Mouse (Mus musculus): ENCODE measurements around the gene Sohlh2.
"Not testable (repeated sequence)": the region's sequence is repeated elsewhere in the genome, so short reads cannot be mapped to it uniquely, and the experiment has no call there.

Gene Sohlh2

DNA sequence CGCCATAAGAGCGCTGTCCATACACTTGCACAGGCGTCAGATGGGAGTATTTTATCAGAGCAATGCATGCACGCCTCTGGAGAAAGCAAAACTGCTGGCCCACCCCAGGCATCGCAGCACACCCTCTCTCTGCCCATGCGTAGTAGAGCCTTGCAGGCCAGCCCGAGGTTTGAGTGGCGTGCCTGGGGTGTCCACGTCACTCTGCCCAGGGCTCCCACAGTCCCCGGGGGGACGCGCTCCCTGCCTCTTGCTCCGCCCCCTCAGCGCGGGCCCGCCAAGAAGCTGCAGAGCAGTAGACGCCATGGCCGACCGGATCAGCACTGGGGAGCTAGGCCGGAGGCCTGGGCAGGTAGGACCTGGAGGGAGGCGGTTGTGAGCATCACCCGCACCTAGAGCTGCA is at the start of gene Sohlh2:
Gene Sohlh2, plus strand, starts transcription at position 263 of the 400 bp plus-strand sequence.
- DNase-seq: no peak

DNA sequence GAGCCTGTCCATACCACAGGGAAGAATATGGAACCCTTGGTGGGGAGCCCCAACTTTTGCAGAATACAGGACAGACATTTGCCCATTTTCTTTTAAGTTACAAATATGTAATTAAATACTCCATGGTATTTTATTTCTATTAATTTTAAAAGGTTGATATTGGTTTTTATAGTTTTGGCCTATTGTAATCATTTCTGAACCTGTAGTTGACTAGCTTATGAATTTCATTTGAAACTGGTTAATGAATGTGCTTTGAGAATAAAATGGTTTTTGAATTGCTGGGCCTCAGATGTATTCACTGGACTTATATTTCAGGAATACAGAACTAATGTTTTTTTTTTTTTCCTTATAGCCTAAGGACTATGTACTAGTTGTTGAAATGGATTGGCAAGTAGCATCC is 44.8 kb upstream of the Sohlh2 start, which contains the start of gene Ccdc169:
Gene Ccdc169, plus strand, starts transcription at position 301 of the 400 bp plus-strand sequence.
- no peak for DNase-seq

DNA sequence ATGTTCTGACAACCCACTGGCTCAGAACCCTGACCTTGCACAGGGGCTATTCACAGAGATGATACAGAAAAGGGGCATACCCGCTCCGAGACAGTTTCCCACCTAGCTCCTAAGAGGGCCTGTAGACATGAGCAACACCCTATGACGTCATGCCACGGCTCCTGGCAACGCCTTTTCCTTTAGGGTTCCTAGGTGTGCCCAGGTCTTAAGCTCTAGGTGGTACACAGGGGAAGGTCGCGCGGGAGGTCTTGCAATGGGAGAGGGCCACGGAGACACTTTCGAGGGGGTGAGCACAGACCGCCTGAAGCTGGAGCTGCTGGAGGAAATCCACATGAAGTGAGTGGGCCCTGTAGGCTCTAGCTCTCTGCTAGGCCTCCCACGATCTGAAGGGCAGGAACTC is 42.0 kb upstream of the Sohlh2 start:
- DNase-seq: no peak

DNA sequence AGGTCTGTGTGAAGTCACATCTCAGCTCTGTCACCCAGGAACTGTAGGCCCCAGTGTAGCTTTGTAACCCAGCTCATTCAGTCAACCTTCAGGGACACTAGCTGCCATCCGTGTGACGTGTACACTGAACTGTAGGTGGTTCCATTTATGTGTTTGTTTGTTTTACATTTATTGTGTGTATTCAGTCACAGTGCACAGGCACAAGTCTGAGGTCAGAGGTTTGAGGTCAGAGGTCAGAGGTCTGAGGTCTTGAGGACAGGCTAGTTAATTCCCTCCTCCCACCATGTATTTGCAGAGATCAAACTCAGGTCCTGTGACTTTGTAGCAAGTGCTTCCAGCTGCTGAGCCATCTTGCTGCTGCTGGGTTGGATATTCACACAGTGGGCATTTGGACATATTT is 40.4 kb upstream of the Sohlh2 start:
- DNase-seq: no peak

DNA sequence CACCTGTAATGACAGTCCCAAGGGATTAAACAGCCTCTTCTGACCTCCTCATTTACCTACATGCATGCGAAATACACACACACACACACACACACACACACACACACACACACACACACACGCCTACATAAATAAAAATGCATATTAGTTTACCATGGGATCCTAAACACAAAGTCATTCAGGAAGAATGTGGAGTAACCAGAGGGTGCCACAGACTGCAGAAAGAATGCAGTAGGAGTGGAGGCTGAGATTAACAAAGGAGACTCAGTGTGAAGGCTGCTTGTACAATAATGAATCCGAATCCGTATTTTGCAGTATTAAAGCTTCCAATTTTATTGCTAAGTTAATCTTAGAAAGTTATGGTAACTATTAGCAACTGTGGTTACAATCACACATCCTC is 36.9 kb upstream of the Sohlh2 start:
- no peak for DNase-seq

DNA sequence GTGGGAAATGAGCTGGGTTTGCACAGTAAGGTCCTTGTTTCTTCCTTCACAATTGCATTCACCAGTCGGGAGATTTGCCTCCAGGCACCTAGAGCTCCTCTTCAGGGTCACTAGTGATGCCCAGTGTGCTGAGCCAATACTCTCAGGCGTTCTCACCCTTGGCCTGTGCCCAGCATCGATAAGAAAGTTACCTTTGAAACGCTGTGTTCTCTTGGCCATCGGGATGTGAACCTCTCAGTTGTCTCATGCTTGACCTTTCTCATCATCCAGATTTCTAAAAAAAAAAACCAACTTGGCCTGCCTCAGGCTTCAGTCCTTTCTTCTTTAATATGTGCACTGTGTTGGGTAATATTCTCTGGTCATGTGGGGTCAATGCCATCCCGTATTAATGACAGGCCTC is 35.4 kb upstream of the Sohlh2 start:
- no peak for DNase-seq

DNA sequence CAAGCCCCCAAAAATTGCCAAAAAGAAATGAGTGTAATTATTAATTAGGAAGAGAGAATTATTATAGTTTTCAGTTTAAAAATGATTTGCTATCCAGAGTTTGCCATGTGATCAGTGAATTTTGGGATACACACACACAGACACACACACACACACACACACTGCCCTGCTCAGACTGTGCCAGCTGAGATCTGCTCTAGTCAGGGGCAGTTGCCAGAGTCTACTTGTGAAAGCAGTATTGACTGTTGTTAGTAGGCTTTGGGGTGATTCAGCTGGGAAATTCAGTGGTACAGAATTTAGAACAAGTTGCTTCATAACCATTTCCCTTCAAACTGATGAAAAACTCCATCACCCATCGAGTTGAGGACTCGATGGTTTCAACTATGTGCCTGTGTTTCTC is 34.7 kb upstream of the Sohlh2 start:
- no peak for DNase-seq

DNA sequence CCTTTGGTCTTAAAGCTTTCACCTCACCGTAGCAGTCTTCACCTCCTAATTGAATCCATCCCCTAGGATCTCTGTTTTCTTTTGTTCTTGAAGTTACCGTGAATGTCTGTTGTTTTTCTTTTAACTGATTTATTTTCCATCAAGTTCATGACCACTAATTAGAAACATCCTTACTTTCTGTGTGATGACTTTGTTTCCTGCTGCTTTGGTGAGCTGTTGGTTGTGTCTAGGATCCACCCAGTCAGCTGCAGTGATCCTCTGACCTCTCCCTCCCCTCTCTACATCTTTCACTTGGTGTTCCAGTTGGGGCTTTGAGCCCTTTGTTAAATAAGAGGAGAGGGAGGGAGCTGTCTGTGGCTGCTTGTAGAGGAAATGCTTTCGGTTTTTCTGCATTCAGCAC is 33.7 kb upstream of the Sohlh2 start:
- no peak for DNase-seq

DNA sequence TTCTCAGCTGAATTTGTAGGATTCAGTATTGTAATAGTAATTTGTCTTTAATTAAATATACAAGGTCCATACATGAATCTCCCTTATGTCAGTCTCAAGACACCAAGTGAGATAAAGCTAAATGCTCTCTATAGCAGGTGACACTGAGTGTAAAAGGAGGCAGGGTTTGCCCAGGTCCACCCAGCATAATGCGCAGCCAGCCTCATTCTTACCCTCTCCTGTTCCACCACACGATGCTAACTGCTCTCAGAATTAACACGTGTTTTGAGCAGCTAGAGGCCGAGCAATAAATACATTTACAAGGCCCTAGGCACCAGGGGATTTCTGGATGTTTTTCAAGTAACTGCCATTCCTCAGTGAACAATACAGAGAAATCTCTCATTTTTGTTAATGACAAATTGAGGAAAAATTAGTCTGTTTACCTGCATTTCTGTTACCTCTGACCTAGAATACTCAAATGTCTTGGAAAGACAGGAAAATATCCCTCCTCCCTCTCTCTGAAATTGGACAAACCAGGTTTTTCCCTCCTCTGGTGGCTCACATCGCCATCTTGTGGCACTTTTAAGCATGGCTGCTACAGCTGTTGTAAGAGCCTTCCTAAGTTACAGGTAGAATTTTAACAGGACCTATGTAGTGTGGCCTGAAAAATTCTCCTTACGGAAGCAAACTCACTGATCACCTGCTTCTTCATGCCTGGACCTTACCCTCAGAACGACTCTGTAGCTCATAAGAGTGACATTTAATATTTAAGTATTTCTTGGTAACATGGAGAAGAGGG is 30.0 kb upstream of the Sohlh2 start:
- DNase-seq: peak; percentile 13

DNA sequence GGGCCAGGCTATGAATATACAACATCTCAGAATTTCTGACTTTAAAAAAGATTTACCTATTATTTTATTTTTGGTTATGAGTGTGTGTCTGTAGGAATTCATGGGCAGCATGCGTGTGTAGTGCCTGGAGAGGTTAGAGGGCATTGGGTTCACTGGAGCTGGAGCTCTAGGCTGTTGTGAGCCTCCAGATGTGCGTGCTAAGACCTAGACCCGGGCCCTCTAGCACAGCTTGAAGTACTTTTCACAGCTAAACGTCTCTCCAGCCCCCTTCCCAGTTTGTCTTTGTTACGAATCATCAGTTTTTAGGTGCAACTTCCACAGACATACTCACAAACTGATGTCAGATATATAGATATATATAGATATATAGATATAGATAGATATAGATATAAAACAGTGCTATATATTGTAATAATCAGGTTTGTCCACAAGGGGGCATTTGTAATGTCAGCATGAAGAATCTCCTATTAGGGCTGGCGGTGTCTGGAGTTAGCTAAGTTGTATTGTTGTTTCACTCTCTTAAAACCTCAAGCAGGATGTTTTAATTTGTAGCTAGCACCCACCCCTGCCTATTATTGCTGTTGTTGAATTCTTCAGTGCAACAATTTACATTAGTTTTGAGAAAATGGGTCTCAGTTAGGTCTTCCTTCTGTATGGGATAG is 29.0 kb upstream of the Sohlh2 start:
- no peak for DNase-seq

DNA sequence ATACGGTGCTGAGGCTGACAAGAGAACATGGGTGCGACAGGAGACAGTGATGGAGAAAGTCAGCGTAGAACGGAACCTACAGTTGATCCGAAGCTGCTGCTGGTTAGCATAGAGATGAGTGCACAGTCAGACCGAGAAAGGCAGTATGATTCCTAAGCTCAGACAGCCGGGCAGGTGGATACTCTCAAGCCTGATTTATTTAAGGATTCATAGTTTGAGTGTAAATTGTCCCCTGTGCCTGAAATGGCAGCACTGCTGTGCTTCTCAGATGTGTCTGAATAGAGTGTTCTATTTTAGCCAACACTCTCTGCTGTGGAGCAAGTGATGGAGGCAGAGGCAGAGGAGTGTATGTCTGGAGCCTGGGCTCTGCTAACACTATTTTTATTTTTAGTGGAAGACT is 27.7 kb upstream of the Sohlh2 start:
- no peak for DNase-seq

DNA sequence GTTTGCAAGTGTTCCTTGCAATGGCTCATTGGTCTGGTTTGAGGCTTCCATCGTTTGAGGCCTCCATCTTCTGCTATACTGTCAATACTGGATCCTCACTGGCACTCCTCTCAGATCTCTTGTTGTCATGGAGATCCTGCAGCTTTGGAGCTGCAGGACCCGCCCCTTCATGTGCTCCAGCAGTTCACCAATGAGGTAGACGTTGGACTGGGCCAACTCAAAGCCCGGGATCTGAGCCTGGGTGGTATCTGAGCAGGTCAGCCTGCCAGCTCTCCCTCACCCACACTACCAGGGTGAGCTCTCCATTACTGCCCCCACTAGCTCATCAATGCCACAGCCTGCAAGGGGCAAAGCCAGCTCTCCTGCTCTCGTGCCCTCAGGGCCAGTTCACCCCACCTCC is 24.4 kb upstream of the Sohlh2 start:
- DNase-seq: no peak

DNA sequence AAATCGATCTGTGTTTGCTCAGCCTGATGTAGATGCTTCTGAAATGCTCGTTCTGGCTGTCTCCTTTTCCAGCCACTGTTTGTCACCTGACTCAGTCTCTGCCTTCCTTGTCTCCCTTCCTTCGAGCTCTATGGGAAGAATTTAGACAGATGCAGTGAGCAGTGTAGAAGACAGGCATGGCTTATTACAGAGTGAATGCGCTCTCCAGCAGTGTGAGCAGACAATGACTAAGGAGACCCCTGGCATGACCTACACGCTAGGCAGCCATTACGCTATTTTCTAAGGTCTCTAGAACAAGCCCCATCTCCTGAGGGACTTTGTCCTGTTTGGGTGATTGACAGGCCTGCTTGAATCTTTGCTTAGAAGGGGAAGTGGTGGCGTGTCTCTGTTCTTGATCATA is 20.7 kb upstream of the Sohlh2 start:
- no peak for DNase-seq

DNA sequence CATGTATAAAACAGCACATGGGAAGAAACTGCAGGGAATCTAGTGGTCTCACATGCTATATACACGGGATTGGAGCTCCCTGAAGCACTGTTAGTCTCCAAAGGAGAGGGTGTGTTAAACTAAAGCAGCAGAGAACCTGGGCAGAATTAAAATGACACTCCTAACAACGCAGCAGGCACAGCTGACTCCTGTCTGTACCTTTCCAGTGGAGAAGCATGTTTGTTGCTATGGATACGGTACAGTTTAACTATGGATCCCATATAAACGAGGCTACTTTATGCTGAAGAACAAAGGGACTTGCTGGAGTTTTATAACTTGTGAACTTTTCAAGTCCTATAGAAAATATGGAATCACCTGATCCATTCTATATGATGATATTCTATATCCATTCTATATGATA is 18.3 kb upstream of the Sohlh2 start:
- no peak for DNase-seq

DNA sequence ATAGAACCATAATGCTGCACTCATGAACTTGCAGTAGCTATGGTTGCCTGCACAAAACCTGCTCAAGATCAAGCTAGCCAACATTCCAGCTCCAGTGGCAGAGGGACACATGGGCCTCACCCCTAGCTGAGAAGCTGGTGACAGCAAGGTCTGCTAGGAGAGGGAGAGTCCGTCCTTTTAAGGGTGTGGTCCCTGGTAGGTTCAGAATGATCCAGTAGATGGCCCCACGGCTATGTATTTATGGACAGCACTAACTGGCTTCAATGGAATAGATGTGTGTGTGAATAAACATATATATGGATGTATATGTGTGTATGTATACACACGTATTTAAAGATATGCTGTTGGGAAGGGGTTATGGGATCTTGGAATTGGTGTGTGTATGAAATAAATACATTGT is 9.3 kb upstream of the Sohlh2 start:
- DNase-seq: no peak

DNA sequence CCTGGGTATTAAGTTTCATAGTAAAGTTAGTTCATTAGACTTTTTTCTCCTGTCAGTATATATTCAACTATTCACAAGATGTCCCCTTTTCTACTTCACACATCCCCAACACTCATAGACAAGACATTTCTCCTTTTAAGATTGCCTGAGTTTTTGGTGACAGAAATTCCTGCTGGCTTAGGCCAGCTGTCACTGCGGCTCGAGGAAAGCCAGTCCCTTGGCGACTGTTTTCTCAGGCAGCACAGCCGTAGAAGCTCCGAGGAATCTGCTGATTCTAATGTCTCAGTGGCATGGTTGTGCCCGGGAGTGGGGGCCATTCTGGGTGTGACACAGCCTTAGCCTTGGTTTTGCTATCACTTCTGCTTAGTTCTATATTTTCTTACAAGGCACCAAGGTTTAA is 4.6 kb upstream of the Sohlh2 start:
- no peak for DNase-seq

DNA sequence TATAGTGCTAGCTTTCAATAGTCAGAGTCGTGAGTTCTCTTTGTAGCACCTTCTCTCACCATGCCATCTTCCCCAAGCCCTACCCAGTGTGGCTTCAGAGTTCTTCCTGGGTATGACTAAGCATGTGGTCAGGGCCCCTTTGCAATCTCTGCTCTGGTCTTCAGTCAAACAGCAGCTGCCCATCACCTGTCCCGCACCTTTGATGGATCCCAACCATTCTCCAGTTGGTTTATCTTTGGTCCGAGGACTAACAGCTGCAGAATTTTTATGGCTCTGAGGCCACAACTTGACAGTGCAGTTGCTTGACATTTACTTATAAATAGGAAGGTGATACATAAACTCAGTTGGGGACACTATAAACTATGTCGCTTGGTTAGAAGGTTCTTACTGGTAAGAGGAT is 9.8 kb downstream of the Sohlh2 start:
- no peak for DNase-seq

DNA sequence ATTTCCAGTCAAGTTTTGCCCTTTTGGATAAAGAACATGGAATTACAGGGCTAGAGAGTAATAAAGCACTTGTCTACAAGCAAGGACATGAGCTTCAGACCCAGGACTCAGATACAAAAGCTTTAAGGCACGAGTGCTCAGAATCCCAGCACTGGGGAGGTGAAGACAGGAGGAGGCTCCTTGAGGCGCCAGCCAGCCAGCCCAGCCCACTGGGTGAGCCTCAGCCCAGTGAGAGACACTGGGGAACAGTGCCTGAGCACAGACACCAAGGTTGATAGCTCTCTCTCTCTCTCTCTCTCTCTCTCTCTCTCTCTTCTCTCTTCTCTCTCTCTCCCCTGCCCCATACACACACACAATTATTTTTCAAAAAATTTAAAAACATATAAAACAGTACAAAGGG is 11.5 kb downstream of the Sohlh2 start:
- DNase-seq: no peak

DNA sequence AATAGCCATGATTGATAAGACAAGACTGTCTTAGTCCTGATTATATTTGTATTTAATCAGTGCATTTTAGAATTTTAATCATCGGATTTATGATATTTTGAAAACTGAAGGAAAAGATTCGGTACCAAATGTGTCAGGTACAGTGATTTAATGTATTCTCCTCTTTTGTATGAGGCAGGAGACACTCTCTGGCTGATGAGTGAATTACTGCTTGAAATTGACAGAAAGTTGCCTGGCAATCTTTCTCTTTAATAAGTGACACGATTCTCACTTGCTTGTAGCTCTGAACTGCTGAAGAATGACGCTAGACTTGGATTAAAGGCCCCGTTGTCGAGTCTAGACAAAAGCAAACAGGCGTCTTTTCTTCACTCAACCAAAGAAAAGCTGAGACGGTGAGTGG is 13.0 kb downstream of the Sohlh2 start:
- DNase-seq: no peak

DNA sequence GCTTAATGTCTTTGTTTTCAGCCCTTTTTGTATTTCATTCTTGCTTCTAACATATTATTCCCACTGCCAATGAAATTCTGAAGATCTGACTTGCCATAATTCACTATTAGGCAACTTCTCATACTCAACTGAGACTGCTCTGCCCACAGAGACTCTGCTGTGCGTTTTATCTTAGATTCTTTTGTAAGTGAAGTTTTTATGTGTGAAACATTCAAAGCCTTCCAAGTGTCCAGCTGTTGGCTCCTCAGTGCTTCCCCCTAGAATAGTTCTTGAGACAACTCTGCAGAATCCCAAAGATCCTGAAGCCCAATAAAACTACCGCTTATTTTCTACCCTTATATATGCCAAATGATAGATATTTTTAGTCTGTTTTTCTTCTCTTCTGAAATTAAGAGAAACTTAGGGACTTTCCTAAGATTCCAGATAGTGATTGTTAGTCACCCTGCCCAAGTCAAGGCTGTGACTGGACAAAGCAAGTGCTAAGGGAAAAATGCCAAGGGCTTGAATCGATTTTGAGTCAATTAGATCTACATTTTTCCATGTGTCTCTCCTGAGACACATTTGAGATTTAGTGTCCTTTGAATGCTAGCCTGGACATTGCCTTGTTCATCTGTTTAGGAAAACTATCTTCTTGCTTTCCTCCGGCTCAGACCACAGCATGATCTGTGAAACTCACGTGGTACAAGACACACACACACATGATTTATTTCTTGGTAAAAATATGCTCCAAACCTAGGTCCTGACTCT is 13.9 kb downstream of the Sohlh2 start:
- no peak for DNase-seq

DNA sequence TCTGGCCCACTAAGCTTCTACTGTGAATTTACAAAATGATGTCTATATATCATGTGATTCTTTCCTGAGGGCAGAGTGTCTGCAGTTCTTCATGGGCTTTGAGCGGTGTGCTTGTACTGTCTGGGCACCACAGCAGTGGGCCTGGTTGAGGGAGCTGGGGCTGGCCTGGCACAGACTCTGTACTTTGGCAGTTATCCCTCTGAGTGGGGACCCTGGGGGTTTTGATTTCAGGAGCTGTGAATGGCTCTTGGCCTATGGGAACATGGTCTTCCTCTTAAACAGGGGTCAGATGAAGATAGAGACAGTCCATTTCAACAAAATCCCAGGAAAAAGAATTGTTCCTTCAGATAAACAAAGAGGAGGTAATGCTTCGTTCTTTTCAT is 14.5 kb downstream of the Sohlh2 start:
- no peak for DNase-seq

DNA sequence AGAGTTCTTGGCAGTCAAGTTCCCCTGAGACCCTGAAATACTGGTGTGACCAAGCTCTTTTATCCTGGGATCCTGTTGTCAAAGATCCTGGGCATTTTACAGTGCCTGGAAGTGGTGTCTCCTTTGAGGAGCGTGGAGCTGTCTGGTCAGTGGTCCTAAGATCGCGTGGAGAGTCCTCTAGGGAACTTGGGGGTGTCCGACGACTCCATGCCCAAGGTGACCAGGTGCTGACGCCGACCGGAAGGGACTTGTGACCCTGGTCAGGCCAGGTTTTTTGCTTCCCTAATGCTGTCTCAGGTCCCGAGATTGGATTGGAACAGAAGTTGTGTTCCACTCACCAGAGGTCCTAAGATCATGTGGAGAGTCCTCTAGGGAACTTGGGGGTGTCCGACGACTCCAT is 21.8 kb downstream of the Sohlh2 start:
- not testable (repeated sequence) for DNase-seq

DNA sequence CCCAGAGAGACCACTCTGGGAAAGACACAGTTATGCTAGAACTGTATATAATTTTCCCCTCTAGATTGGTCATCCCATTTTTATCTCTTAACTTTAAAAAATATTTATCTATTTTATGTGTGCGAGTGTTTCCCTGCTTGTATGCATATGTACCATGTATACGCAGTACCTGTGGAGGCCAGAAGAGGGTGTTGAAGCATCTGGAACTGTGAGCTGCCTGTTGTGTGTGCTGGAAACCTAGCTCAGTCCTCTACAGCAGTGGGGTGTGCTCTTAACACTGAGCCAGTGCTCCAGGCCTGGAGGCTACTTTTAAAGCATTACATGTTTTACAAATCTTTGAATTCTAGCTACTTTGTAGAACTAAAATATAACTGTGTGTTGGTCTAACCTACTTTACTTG is 24.6 kb downstream of the Sohlh2 start:
- no peak for DNase-seq

DNA sequence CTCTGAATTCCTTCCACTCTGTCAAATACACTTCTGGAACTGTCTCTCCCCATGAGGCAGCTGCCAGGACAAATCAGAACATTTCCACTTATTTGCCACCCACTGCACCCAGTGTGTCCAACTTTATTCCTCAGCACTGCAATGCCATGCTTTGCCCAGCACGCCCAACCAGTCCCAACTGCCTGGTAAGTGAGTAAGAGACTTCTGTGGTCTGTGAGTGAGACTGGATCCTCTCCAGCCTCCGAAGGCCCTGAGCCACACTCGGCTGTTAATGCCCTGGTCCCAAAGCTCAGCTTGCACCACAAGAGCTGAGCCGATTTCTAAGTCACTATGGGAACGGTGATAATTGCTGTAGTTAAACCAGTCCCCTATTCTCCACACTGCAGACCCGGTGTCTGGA is 25.8 kb downstream of the Sohlh2 start:
- no peak for DNase-seq
